Mouse (Mus musculus): ENCODE measurements around the gene Mbtps1.

DNA sequence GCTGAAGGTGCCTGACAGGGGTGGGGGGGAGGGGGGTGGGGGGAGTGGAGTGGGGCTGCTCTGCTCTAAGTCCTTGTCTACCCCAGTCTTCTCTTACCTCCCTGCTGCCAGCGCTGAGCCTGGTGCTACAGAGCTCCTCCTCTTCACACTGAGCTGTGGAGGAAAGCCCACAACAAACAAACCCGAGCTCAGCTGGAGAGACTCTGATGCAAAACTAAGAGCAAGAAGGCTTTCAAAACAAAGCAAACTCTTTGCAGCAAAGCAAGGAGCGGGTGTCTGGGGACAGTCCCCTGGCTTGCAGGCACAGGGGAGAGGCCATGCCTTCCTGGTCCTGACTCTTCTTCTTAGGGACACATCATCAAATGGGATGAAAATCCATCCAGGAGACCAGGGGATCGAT lies 11.3 kb upstream of the Mbtps1 start:
- TF ChIP-seq GATA1 (IDR thresholded peaks at IDR 0.05; ENCODE audit: borderline replicate concordance, low read length) (no peak), FLI1 (IDR thresholded peaks at IDR 0.05; ENCODE audit: low read length) (no peak)

Measured in megakaryocyte, embryonic 14.5 days (primary cell).